Mouse (Mus musculus): ENCODE results near the gene Fermt2.

GRCm38 (mm10) chr14:45544026-45544425 lies 14.1 kb upstream of the Fermt2 start:
- TF ChIP-seq POLR2A (IDR thresholded peaks at IDR 0.05; ENCODE audit: borderline replicate concordance, extremely low read depth, low read depth, low read length) (no peak), CTCF (IDR thresholded peaks at IDR 0.05; ENCODE audit: insufficient read depth, low read length) (no peak)

All from lung, adult 2 months (tissue).